Mouse (Mus musculus) lung, postnatal 0 days (tissue): ENCODE results near the gene Zscan29. TPM values are rescaled to one million over a fixed set of nuclear protein-coding genes. Genes with fewer than 3 reads are reported as not detected.
A peak's percentile ranks its signal among the peaks of the same experiment; 100 is the strongest.

ENCODE experiments used
- ATAC-seq: fragments of 200-750 bp; cut with Nextera tagmentation; 2 replicates; pipeline ENCODE4 v1.8.0; 2017; ENCODE audit warnings: moderate library complexity
- DNase-seq: peaks from one replicate; pipeline ENCODE4 v3.0.0-alpha.2; 2016; ENCODE audit warnings: low spot score
- H3K27ac ChIP-seq: fragments of 300-500 bp; sonication (generic); 2 replicates; pipeline ENCODE4 v1.5.1; 2014; ENCODE audit warnings: antibody characterized with exemption, mild to moderate bottlenecking, low read length, mixed read lengths
- H3K27me3 ChIP-seq: fragments of 300-500 bp; sonication (generic); replicated peaks from 2 replicates; pipeline ENCODE4 v1.6.1; 2014; ENCODE audit warnings: low read length, mixed read lengths; ENCODE audit not compliant: insufficient read depth
- H3K36me3 ChIP-seq: fragments of 300-500 bp; sonication (generic); 2 replicates; pipeline ENCODE4 v1.6.1; 2014; ENCODE audit warnings: low read length, mixed read lengths; ENCODE audit not compliant: insufficient read depth
- H3K4me1 ChIP-seq: fragments of 300-500 bp; sonication (generic); 2 replicates; pipeline ENCODE4 v1.6.1; 2014; ENCODE audit warnings: antibody characterized with exemption, low read depth, low read length, mixed read lengths; ENCODE audit not compliant: insufficient read depth
- H3K4me2 ChIP-seq: fragments of 300-500 bp; sonication (generic); replicated peaks from 2 replicates; pipeline ENCODE4 v1.6.1; 2014; ENCODE audit warnings: low read depth, mild to moderate bottlenecking, low read length, moderate library complexity, mixed read lengths
- H3K4me3 ChIP-seq: fragments of 300-500 bp; sonication (generic); 2 replicates; pipeline ENCODE4 v1.5.1; 2014; ENCODE audit warnings: low read depth, low read length
- H3K9ac ChIP-seq: fragments of 300-500 bp; sonication (generic); replicated peaks from 2 replicates; pipeline ENCODE4 v1.6.1; 2014; ENCODE audit warnings: low read depth, mild to moderate bottlenecking
- H3K9me3 ChIP-seq: fragments of 300-500 bp; sonication (generic); 2 replicates; pipeline ENCODE4 v1.6.1; 2016; ENCODE audit warnings: low read length, mixed read lengths
- CTCF ChIP-seq: IDR thresholded peaks from 2 replicates; pipeline ENCODE4 v1.5.1; 2016; ENCODE audit warnings: antibody characterized with exemption, mild to moderate bottlenecking
- EP300 ChIP-seq: IDR thresholded peaks from 2 replicates; pipeline ENCODE4 v1.6.1; 2016; ENCODE audit warnings: antibody characterized with exemption, mild to moderate bottlenecking, control low read depth
- WGBS: fragments of 180-500 bp; shearing (Covaris S2); extraction: QIAGEN DNeasy Blood & Tissue Kit; methylation state at CpG from one replicate; pipeline ENCODE4 v1.1.7; 2014; 5-methylcytosine and 5-hydroxymethylcytosine counted together
- polyA plus RNA-seq: library from polyadenylated mRNA; unstranded; fragments of >200 nt; fragmentation: Nextera tagmentation; extraction: Ambion mirVana; gene quantifications from 2 replicates; pipeline ENCODE4 v1.2.1, GENCODE M21; 2015

Gene Zscan29
- polyA plus RNA-seq, 1 experiment from 2014 or later: 7.8 TPM

DNA sequence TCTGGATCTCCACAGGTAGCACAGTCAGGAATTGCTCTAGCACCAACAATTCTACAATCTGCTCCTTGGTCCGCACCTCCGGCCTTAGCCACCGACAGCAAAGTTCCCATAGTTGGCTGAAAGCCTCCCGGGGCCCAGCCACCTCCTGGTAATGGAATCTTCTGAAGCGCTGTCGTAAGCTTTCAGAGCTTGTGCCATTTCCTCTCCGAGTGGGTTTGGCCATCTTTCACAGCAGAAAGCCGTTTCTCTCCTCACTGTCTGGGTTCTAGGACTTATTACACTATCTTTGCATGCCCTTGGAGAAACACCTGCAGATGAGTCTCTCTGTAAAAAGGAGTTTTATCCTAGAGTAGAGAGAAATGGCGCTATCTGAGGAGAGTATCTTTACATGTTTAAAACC, 1.0 kb downstream of the Zscan29 start:
- Histone ChIP-seq H3K9ac (peak overlapping the region; percentile 71), H3K27ac (peak overlapping the region; percentile 91), H3K4me1 (peaks cover 10% of the 10 kb centered on the region), H3K9me3 (no peaks in the 10 kb centered on the region), H3K4me3 (peak overlapping the region; percentile 89), H3K4me2 (peak overlapping the region; percentile 86), H3K27me3 (no peaks in the 10 kb centered on the region), H3K36me3 (0 out of 2 replicates have a peak, but pooled peaks cover 6% of the 10 kb centered on the region)
- WGBS: 2% methylated on average over 9 of the region's 9 CpGs
- ATAC-seq (no peak), DNase-seq (peak; percentile 62)
- TF ChIP-seq EP300 (no peak), CTCF (no peak)

DNA sequence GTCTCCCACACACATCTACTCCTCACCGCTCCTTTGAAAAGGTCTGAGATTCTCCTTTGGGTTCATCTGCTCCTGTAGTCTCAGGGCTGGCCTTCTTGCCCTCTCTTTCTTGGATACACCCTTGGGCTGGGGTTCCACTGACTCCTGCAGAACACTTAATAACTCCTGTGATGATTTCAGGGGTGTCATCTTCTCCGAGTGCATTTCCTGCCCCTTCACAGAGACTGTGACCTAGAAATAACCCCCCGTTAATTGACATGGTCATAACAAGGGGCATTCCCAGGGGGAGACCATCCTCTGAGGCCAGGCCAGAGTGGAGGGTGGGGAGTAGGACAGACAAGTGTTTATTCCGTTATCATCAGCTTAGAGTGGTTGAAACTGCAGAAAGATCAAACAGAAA, 1.8 kb downstream of the Zscan29 start:
- 38% methylated on average over 4 of the region's 4 CpGs for WGBS
- H3K4me3 ChIP-seq: no peak overlapping the region; the same call in 1 of the 2 replicates
- H3K36me3 ChIP-seq: 0 out of 2 replicates have a peak, but pooled peaks cover 6% of the 10 kb centered on the region
- H3K9me3 ChIP-seq: no peaks in the 10 kb centered on the region
- H3K27ac ChIP-seq: no peak overlapping the region
- peak overlapping the region; percentile 71 for H3K9ac ChIP-seq
- peak overlapping the region; percentile 86 for H3K4me2 ChIP-seq
- ATAC-seq (no peak), DNase-seq (no peak)
- no peaks in the 10 kb centered on the region for H3K27me3 ChIP-seq
- TF ChIP-seq CTCF: no peak
- TF ChIP-seq EP300: no peak
- H3K4me1 ChIP-seq: peaks cover 10% of the 10 kb centered on the region

DNA sequence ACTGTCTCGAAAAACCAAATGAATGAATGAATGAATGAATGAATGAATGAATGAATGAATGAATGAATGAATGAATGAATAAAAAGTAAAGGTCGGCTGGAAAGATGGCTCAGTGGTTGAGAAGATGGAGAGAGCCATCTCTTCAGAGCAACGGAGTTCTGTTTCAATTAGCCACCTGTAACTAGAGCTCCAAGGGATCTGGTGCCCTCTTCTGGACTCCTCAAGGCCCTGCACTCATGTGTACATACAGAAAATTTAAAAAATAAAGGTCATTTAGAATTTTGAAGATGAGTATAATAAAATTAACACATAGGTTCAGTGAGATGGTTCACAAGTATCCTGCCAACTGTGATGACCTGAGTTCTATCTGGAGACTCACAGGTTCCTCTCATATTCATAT, 17.8 kb downstream of the Zscan29 start:
- WGBS: 80% methylated on average over 3 of the region's 3 CpGs
- Histone ChIP-seq H3K27ac (no peak overlapping the region), H3K36me3 (0 out of 2 replicates have a peak, but pooled peaks cover 5% of the 10 kb centered on the region), H3K9me3 (no peaks in the 10 kb centered on the region), H3K27me3 (no peaks in the 10 kb centered on the region), H3K4me1 (no peaks in the 10 kb centered on the region), H3K4me3 (no peak overlapping the region), H3K4me2 (no peak overlapping the region), H3K9ac (no peak overlapping the region)
- DNase-seq: peak; percentile 30
- TF ChIP-seq EP300: no peak
- peak; percentile 51 for TF ChIP-seq CTCF
- no peak for ATAC-seq

DNA sequence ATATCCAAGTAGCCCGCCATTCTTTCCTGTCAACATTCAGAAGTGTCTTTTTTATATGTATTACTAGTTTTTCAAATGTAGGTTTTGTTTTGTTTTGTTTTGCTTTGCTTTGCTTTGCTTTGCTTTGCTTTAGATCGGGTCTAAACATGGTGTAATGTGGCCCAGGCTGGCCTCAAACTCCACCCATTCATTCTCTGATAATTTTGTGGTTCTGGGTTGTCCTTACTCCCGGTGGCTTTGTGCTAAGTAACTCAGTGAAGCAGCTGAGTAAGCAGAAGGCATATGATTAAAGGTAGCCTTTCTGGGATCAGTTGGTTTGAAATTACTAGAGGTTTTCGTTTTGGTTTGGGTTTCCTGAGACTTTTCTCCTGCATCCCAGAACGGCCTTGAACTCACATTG, 21.2 kb downstream of the Zscan29 start:
- TF ChIP-seq EP300: no peak
- TF ChIP-seq CTCF: no peak
- Histone ChIP-seq H3K9me3 (no peaks in the 10 kb centered on the region), H3K36me3 (peaks cover 15% of the 10 kb centered on the region; the same call in 1 of the 2 replicates), H3K4me2 (no peak overlapping the region), H3K9ac (no peak overlapping the region), H3K4me1 (no peaks in the 10 kb centered on the region), H3K27me3 (no peaks in the 10 kb centered on the region), H3K27ac (no peak overlapping the region), H3K4me3 (no peak overlapping the region)
- DNase-seq: no peak
- ATAC-seq: no peak
- 74% methylated on average over 5 of the region's 5 CpGs for WGBS

DNA sequence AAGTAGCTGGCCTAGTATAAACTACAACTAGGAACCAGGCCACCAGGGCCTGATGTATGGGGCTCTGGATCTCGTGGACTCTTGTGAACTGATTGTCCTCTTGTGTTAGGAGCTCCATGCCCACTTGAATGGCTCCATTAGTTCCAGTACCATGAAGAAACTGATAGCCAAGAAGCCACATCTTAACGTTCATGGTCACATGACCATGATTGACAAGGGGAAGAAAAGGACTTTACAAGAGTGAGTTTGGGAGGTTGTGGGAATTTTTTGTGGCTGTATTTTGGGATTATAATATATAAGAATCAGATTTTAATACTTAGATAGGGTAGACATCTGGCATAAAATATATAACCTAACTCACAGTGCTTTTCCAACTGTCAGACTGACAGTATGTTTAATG, 28.5 kb downstream of the Zscan29 start:
- Histone ChIP-seq H3K27me3 (no peaks in the 10 kb centered on the region), H3K4me2 (no peak overlapping the region), H3K36me3 (peaks cover 19% of the 10 kb centered on the region), H3K4me3 (no peak overlapping the region), H3K27ac (no peak overlapping the region), H3K9ac (no peak overlapping the region), H3K9me3 (no peaks in the 10 kb centered on the region), H3K4me1 (peaks cover 19% of the 10 kb centered on the region)
- no peak for ATAC-seq
- 69% methylated on average over 2 of the region's 2 CpGs for WGBS
- no peak for TF ChIP-seq EP300
- no peak for TF ChIP-seq CTCF
- no peak for DNase-seq

DNA sequence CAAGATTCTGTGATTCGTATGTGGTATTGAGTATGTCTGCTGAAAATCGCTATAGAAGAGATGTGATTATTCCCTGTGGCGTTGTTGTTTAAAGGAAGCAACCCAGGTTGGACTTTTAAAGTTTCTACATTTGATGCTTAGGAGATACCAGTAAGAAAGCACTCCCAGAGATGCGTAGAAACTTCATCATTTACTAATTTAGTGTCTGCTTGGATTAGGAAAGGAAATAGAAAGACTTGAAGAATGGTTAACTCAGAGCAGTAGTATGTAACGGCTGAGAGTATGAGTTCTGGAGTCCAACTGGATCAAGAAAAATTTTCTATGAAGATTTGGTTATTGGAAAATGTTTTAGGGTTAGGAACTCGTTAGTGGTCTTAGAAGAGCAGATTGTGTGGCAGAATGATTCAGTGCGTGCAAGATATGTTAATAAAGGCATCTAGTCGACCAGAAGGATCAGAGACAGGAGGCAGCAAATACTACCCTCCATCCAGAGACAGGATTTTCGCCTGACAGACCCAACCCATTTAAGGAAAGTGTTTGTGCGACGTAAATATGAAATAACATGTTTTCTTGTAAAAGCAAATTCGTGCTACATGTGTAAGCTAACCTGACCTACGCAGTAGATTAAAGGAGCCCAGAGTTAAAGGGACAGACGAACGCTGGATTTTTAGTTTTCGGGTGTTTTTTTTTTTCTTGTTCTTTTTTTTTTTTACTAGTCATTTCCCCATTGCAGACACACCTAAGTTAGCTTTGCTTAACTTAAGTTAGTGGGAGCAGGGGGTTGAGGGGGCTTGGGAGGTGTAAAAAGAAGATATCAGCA, 29.5 kb downstream of the Zscan29 start:
- H3K4me1 ChIP-seq: peaks cover 19% of the 10 kb centered on the region
- no peak for ATAC-seq
- 68% methylated on average over 16 of the region's 16 CpGs for WGBS
- H3K27me3 ChIP-seq: no peaks in the 10 kb centered on the region
- peak overlapping the region; percentile 96 for H3K27ac ChIP-seq
- no peak for DNase-seq
- TF ChIP-seq CTCF (no peak), EP300 (no peak)
- peak overlapping the region; percentile 55 for H3K4me3 ChIP-seq
- no peaks in the 10 kb centered on the region for H3K9me3 ChIP-seq
- peak overlapping the region; percentile 24 for H3K9ac ChIP-seq
- peak overlapping the region; percentile 92 for H3K4me2 ChIP-seq
- peaks cover 11% of the 10 kb centered on the region for H3K36me3 ChIP-seq
